Mouse (Mus musculus): ENCODE data around the gene Cox6b1.

GRCm38 (mm10) chr7:30629013-30629412 lies 3.1 kb upstream of the Cox6b1 start:
- TF ChIP-seq USF1 (IDR thresholded peaks at IDR 0.05; ENCODE audit: low read depth) (no peak), MAX (IDR thresholded peaks at IDR 0.05; ENCODE audit: low read depth) (no peak), POLR2A (IDR thresholded peaks at IDR 0.05; ENCODE audit: insufficient read length, low read depth) (no peak), POLR2AphosphoS2 (IDR thresholded peaks at IDR 0.05; ENCODE audit: insufficient read length, low read depth) (no peak), E2F4 (IDR thresholded peaks at IDR 0.05; ENCODE audit: insufficient read depth) (no peak), MYOD1 (IDR thresholded peaks at IDR 0.05; ENCODE audit: control insufficient read depth in 1 of 3, insufficient read length in 2 of 3, low read depth in 2 of 3) (no peak), MYOG (IDR thresholded peaks at IDR 0.05; ENCODE audit: control insufficient read depth in 1 of 3, insufficient read depth in 1 of 3, insufficient read length in 2 of 3, low read depth in 2 of 3) (no peak), TCF12 (IDR thresholded peaks at IDR 0.05; ENCODE audit: insufficient read depth, poor library complexity, severe bottlenecking) (no peak), CEBPB (IDR thresholded peaks at IDR 0.05; ENCODE audit: insufficient read depth, poor library complexity, severe bottlenecking) (no peak), REST (IDR thresholded peaks at IDR 0.05; ENCODE audit: insufficient read depth, insufficient read length) (no peak), TCF3 (IDR thresholded peaks at IDR 0.05; ENCODE audit: insufficient read length, low read depth) (no peak), SRF (IDR thresholded peaks at IDR 0.05; ENCODE audit: control insufficient read depth, insufficient read length, low read depth) (no peak)
